Mouse (Mus musculus) brain, embryonic 14.5 days (tissue): ENCODE measurements around the gene Cstf3.

Source experiments
- CTCF ChIP-seq: fragments of 200-500 bp; IDR thresholded peaks from 2 replicates; pipeline ENCODE4 v1.5.1; 2012; ENCODE audit warnings: inconsistent platforms, mild to moderate bottlenecking, moderate library complexity, borderline replicate concordance; ENCODE audit not compliant: insufficient read depth, insufficient read length; ENCODE audit errors: extremely low read depth
- POLR2A ChIP-seq: fragments of 200-500 bp; IDR thresholded peaks from 2 replicates; pipeline ENCODE4 v1.6.1; 2012; ENCODE audit warnings: mild to moderate bottlenecking, inconsistent platforms, borderline replicate concordance; ENCODE audit not compliant: poor library complexity, insufficient read depth, insufficient read length, severe bottlenecking; ENCODE audit errors: extremely low read depth

DNA sequence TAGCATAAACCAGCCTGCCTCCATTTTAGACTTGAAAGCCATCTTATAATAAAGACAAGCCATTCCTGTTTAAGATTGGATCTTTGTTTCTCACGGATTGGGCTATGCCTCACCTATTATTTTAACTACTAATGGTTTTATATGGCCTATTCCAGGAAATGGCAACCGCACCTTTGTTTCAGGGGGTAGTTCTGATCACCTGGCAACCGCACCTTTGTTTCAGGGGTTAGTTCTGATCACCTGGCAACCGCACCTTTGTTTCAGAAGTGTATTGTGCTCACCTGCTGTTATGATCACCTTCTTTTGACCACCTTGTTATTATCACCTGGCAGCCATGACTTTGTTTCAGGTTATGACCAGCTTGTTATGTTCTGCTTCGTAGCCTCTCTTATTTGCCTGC lies 1.8 kb upstream of the Cstf3 start:
- TF ChIP-seq CTCF (no peak), POLR2A (no peak)
